Mouse (Mus musculus): Measurements from ENCODE around the gene Trpm3.

GRCm38 (mm10) chr19:22736870-22737269 is 598.0 kb downstream of the Trpm3 start:
- TF ChIP-seq CTCF (IDR thresholded peaks at IDR 0.05; ENCODE audit: borderline replicate concordance, control insufficient read depth, extremely low read depth, insufficient read depth, low read length, poor library complexity): no peak
- no peak for TF ChIP-seq POLR2A (IDR thresholded peaks at IDR 0.05; ENCODE audit: control insufficient read depth, extremely low read depth, insufficient read depth, low read length, poor library complexity)
